Mouse (Mus musculus) right cerebral cortex, adult 2 months (tissue): ENCODE measurements at regions not wholly inside any gene's neighbourhood (a gene's known extent, or its start where the extent isn't known, plus 50 kb on each side); places are given as distances from the start of the nearest gene placed in this dataset.
A peak's percentile ranks its signal among the peaks of the same experiment; 100 is the strongest.

Source experiments
- DNase-seq, 2 experiments: peaks; one replicate each; pipeline ENCODE4 v3.0.0; 2021 to 2022; ENCODE audit warnings: low spot score in 2 of 2

GRCm38 (mm10) chr13:83730713-83731480 is 227.1 kb downstream of the Mef2c start:
- peak; percentile 73 to 82 for DNase-seq

GRCm38 (mm10) chr13:83731481-83732006 is 227.7 kb downstream of the Mef2c start:
- no peak for DNase-seq

- DNase-seq, result peak in 1 of 2 experiments; percentile 76
Observed at GRCm38 (mm10) chr13:83732283-83733121, 228.7 kb downstream of the Mef2c start.

GRCm38 (mm10) chr13:83733231-83733990 is 229.6 kb downstream of the Mef2c start:
- DNase-seq, result peak in 1 of 2 experiments; percentile 50

GRCm38 (mm10) chr13:83733991-83734610 is 230.3 kb downstream of the Mef2c start:
- DNase-seq, result no peak

GRCm38 (mm10) chr13:83734656-83735055 is 230.8 kb downstream of the Mef2c start:
- DNase-seq, result no peak

GRCm38 (mm10) chr13:83735101-83735500 is 231.3 kb downstream of the Mef2c start:
- DNase-seq, result no peak

- peak in 1 of 2 experiments; percentile 33 for DNase-seq
Observed at GRCm38 (mm10) chr13:83735631-83736475, 232.0 kb downstream of the Mef2c start.

- peak in 1 of 2 experiments; percentile 40 for DNase-seq
Observed at GRCm38 (mm10) chr13:83737031-83737825, 233.4 kb downstream of the Mef2c start.

- peak in 1 of 2 experiments; percentile 50 for DNase-seq
Observed at GRCm38 (mm10) chr13:83737826-83738527, 234.1 kb downstream of the Mef2c start.

- DNase-seq, result no peak
Observed at GRCm38 (mm10) chr13:83738528-83738981, 234.7 kb downstream of the Mef2c start.

- DNase-seq, result no peak
Observed at GRCm38 (mm10) chr13:83739131-83739530, 235.3 kb downstream of the Mef2c start.

- peak; percentile 85 to 90 for DNase-seq
Observed at GRCm38 (mm10) chr13:83739541-83740061, 235.8 kb downstream of the Mef2c start.

GRCm38 (mm10) chr13:83740101-83740500 is 236.3 kb downstream of the Mef2c start:
- DNase-seq, result no peak

- no peak for DNase-seq
Observed at GRCm38 (mm10) chr13:83740771-83741170, 236.9 kb downstream of the Mef2c start.

GRCm38 (mm10) chr13:83741591-83742021 is 237.8 kb downstream of the Mef2c start:
- DNase-seq, result no peak

GRCm38 (mm10) chr13:83742102-83742501 is 238.3 kb downstream of the Mef2c start:
- no peak for DNase-seq

GRCm38 (mm10) chr13:83742546-83742945 is 238.7 kb downstream of the Mef2c start:
- no peak for DNase-seq
